Mouse (Mus musculus) telencephalon, adult 2 months (tissue): Measurements from ENCODE around the gene Retreg3.
A peak's percentile ranks its signal among the peaks of the same experiment; 100 is the strongest.
"Not testable (repeated sequence)": the region's sequence is repeated elsewhere in the genome, so short reads cannot be mapped to it uniquely, and the experiment has no call there.

Experiments
- DNase-seq: peaks from one replicate; pipeline ENCODE4 v3.0.0-alpha.2; 2011; ENCODE audit warnings: low read depth, low spot score

Gene Retreg3

DNA sequence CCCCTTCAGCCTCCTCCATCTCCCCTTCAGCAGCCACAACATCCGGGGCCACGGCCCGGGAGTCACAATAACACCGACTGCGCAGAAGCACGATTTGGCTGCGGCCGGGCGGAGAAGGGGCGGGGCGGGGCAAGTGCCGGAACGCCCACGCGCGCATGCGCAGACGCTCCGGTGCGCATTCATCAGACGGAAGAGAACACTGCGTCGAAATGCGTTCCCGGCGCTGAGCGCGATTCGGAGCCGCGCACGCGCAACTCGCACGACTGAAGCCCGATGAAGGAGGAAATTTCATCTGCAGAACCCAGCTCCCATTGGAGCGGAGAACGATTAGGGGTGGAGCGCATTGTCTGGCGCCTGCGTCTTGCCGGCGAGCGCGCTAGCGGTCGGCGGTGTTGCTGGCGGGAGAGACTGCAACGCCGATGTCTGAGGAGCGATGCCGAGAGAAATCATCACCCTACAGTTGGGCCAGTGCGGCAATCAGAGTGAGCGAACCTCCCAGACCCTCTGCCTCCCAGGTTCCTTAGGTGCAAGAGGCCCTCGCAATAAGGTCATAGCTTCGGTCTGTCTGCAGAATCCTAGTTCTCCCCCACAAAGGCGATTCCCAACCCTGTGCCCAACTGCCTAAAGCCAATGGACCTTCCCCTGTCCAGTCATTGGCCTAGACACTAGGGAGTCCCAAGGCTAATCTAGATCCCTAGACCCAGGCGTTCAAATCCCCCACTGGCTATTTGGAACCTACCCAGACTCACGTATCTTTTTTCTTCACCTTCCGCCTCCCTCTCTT, at the start of gene Retreg3, which contains the start of gene Tubg1:
Retreg3 (minus strand) TSS at position 133 of the 784 bp plus-strand sequence.
Tubg1 (plus strand) TSS at position 178 of the 784 bp plus-strand sequence.
- DNase-seq: peak; percentile 98

DNA sequence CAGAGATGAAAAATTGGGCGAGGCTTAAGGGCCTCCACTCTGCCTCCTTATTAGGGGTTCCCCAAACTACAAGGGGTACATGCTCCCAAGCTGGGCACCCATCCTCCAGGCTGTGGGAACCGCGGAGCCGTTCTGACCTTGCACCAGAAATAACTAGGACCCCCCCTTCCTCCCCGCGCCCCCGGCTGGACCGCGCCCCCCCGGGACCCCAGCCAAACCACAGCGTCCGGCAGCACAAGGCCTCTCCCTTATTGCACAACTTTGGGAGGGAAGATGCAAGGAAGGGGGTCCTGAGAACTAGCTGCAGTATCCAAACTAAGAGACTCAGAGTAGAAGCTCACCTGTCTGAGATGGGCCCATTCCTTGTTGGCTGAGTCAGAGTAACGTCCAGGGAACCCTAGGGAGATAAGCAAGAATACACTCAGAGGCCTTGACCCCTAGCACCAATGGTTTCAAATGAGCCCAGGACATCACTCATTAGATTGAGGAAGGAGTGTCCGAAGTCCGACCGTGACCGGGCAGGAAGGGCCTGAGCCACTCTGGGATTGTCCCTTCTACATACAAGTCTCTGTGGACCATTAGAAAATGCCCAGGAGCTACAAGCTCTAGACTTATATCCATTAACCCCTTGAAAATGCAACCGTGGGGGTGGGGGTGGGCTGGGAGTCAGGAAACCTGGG, 48.7 kb upstream of the Retreg3 start:
- DNase-seq: no peak

DNA sequence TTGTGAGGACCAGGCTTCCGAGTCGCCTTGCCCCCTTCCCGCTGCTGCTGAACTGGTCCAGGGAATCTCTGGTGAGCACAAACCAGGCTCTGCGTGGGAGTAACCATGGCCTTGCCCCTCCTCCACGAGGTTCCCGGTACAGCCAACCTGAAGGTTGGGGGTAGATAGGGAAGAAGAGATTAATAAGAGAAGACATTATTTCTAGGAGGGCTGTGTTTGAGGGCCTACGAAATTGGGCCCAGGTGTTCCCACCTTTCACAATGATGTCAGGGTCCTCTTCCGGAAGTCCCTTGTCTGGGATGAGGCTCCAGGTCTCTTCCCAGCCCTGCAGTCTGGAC, 48.2 kb upstream of the Retreg3 start:
- DNase-seq: no peak

DNA sequence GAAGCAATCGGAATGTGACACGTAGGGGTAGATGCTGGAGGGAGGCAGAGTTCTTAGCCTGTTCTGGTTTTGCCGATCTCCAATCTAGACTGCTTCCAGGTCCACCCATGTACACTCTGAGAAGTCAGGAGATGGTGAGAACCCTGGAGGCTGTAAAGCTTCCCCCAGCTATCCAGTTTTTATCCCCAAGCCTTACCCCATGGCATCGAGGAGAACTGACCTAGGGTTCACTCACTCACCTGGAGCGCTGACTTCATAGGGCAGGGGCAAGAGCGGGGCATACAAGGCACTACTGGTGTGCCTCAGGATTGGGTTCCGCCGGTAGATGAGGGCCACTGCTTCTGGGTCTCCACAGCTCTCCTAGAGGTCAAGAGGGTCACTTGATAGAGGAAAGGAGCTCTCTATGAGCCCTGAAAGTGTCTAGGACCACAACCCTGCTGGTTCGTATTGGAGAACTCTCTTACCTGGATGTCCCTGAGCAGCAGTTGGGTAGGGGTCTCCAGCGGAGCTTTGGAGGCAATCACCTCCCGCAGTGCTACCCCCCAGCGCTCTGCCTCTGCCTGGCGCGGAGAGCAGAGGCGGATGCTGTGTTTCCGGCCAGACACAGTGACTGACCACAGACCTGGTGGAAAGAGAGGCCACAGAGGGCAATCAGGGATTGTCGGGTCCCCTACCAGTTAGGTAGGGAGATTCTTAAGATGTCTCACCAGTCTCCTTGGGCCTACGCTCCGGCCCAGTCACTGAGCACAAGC, 47.7 kb upstream of the Retreg3 start:
- no peak for DNase-seq

DNA sequence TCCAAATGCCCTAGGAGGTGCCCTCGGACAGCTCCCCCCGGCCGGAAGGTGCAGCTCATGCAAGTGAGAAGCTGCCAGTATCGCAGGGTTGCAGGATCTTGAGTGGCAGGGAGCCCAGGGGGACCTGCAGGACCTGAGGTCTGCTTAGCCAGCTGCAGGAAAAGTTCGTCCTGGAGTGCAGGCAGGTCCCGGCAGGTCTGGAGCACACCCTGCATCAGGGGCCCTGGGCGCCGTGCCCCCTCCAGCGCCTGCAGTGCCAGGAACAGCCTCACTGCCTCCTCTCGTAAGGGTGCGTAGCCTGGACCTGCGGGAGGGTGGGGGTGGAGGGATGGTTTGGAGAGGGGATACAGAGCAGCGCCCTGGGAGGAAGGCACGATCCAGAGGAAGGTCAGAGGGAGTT, 46.7 kb upstream of the Retreg3 start:
- DNase-seq: no peak

DNA sequence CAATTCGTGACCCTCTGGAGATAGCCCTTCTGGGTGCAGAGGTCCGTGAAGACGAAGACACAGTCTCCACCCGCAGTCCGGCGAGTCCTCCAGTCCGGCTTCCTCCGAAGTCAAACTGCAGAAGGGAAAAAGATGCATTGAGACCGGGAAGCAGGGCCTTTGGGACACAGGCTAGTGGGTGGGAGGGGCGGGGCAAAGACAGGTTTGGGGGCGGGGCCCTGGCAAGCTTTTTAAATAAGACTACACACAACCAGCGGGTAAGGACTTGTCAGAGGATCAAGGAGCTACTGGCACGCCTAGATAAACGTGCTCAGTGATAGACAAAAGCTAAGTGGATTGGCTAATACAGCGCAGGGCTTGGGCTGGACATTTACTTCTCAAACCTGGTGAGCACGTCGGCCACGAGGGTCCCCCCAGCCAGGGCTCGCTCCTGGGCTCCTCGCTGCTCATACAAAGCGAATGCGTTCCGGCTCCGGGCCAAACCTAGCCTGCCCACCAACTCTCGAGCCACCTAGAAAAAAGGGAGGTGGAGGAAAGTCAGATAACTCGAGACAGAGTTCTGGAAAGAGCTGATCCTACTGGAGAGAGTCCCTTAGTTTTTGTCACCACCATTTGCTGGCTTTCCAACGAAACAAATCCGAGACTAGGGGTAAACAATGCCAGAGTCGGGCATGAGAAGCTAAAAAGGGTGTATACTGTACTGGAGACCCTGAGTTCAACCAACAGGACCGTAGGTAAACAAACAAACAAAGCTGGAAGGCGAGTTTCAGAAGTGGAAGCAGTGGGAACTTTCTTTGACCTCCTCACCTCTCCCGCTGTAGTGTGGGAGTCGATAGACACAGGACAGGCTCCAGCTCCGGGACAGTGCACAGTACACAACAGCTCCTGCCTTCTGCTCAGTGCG, 45.2 kb upstream of the Retreg3 start:
- no peak for DNase-seq

DNA sequence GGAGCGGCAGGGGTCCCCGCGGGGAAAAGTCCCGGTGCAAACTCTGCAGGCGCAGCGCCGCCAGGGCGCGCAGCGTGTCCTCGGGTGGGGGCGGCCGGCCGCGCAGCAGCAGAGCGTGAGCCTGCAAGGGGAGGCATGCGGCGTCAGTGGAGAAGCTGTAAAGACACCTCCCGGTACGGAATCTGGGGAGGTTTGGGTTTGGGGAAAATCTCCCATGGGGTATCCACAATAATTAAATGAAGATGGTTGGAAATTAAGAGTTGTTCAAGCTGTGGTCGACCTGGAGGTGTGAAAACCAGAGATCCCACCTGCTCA, 44.6 kb upstream of the Retreg3 start:
- DNase-seq: no peak

DNA sequence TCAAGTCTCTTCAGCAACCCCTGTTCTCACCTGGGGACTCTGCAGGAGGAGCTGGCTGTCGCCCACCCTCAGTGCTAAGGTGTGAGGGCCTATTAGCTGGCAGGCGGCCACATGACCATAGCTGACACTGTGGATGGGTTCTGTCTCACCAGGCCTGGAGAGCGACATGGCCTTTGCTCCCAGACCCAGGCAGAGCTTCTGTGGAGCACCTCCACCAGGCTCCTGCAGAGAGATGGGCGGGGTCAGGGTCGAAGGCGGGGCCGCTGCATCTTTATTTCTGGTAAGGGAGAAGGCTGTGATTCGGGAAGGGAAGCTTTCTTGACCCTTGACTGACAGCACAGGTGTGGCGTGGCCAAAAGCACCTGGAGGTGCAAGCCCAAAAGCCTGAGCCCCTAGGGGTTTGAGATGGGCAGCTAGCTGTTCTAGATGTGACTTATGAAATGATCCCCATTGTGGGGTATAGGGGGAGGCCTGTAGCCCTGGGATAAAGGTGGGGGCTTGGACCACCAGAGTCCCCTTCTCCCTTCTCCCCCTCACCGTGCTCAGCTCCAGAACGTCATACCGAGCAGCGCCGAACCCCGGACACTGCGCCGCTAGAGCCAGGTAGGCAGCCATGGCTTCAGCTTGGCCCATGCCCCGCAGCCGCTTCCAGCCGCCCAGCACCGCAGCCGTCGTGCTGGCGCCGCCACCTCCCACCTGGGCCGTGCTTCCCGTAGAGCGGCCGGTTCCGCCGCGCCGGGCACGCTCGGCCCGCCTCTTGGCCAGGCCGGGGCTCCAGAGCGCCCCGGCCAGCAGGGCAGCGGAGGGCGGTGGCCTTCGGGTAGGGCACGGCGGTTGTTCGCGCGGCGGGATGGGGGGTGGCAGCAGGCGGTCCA, 44.0 kb upstream of the Retreg3 start:
- DNase-seq: no peak

DNA sequence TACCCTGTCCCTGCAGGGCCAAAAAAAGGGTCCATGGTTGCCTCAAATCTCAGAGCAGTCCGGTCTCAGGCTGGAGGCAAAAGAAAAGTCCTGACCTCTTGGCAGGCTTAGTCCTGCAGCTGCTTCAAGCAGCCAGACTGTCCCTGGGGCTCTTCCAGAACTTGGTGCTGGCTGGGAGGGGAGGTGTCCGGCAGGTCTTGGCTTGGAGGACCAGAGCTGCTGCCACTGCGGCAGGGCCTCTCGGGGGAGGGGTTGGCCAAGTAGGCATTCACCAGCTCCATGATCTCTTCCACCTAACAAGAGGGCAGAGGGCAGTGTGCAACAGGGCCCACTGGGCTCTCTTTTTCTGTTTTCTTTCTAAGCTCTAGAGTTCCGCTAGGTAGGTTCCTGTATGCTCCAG, 43.1 kb upstream of the Retreg3 start:
- DNase-seq: no peak

DNA sequence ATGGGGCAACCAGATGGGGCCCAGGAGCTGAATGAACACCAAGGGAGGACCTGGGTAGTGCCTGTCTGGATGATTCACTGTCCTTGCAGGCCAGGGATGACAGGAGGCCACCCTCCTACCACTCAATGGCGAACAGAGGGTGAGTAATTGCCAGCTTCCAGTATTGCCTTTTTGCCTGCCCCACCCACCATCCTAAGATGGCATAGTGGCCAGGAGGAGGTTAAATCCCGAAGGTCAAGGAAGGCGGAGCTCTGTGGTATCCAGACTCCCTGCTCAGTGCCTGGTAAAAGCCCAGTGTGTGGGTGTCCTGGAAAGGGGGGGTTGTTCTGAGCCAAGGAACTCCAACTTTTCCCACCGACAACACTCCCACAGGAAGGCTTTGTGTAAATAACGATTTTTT, 42.6 kb upstream of the Retreg3 start:
- DNase-seq: no peak

DNA sequence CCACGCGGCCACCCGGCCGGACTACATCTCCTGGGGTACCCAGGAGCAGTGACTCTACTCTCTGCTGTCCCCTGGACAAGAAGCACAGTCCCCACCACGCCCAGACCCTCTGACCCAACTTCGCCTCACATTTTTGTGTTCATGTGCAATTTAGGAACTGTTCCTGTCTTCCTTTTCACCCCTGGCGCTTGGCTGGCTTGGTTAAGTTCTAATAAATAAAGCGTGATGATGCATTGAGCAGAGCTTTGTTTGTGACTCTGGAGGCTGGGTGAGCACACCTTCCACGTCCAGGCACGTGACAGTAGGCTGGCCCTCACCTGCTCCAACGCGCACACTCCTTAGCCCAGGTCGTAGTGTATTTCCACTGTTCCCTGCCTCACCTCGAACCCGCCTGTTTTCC, 41.9 kb upstream of the Retreg3 start:
- no peak for DNase-seq

DNA sequence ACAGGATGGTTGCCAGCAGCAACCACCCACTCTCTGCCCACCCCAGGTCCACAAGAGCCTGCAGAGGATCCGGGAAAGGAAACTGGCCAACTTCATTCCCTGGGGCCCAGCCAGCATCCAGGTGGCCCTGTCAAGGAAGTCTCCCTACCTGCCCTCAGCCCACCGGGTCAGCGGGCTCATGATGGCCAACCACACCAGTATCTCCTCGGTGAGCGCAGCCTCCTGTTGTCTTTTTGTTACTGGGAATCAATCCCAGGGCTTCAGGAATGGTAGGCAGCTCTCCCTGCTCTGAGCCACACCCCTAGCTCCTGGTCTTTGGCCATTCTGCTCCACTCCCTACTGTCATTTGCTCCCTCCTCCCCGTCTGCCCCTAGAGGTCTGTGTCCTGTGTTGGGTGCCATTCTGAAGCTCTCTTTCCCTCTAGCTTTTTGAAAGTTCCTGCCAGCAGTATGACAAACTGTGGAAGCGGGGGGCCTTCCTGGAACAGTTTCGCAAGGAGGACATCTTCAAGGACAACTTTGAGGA, 41.4 kb upstream of the Retreg3 start:
- not testable (repeated sequence) for DNase-seq

DNA sequence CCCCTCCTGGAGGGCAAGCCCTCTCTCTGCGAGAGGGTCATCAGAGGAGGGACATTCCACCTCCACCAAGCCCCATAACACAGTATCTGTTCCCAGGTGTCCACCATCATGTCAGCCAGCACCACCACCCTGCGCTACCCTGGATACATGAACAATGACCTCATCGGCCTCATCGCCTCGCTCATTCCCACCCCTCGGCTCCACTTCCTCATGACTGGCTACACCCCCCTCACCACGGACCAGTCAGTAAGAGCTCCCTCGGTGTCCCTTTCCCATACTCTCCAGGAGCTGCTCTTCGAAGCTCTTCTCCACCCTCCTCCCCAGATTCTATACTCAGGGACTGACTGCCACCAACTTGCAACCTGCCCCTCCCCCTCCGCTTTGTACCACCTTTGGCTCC, 40.5 kb upstream of the Retreg3 start:
- not testable (repeated sequence) for DNase-seq

DNA sequence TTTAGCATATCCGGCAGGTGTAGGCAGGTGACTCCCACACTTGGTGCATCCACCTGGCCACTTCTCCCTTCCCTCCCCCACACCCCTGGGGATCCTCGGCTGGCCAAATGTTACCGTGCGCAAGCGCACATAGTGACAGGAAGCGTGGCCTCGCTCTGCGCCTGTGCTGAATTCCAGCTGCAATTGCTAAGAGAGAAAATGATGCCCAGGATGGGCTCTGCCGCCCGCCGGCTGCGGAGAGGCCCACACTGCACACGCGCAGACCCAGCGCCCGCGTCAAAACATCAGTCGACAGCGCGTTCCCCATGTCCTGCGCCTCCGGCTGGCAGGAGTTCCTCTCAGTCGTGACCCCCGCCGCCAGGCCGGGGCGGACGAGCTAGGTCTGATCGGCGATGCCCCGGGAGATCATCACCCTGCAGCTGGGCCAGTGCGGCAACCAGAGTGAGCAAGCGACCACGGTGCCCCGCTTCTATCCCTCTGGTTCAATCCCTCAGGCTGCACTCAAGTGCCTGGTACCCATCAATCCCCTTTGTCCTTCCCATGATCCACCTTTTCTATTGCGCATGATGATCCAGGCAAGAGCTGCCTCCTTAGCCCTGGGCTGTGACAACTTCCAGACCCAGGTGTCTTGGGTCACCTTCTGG, 36.2 kb upstream of the Retreg3 start, which contains the start of gene Tubg2:
Tubg2 (plus strand) TSS at position 180 of the 644 bp plus-strand sequence.
- DNase-seq: peak; percentile 81

DNA sequence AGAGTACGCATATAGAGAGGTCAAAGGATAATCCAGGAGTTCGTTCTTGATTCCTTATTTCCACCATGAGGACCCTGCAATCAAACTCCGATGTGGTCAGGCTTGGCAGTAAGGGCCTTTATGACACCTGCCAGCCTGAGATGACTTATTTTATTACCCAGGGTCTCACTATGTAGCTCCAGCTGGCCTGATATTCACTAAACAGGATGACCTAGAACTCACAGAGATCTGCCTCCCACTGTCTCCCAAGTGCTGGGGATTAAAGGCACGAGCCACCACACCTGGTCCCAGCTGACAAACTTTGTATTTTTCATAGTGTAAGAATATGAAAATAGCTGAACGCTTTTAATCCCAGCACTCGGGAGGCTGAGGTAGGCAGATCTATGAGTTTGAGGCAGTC, 35.5 kb upstream of the Retreg3 start:
- DNase-seq: no peak

DNA sequence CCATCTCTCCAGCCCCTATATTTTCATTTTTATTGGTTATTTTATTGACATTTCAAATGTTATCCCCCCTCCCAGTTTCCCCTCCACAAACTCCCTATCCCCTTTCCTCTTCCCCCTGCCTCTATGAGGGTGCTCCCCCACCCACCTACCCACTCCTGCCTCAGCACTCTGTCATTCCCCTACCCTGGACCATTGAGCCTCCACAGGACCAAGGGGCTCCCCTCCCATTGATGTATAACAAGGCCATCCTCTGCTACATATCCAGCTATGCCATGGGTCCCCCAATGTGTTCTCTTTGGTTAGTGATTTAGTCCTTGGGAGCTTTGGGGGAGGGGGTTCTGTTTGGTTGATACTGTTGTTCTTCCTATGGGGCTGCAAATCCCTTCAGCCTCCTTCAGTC, 35.0 kb upstream of the Retreg3 start:
- DNase-seq: no peak

DNA sequence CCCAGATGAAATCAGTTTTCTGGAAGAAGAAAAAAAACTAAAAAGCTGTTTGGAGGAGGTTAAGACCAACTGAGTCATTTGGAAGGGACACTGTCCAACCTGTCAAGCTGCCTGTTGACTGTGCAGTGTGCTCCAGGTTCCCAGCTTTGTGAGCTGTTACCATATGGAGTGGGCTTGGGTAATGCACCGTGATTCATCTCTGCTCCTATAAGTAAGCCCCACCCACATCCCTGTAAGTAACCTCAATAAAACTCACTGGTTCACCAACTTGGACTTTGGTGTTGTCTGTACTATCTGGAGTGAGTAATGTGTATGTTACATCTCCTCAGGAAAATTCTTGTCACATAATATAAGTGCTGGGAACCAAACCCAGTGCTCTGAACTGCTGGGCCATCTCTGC, 33.1 kb upstream of the Retreg3 start:
- DNase-seq: no peak

DNA sequence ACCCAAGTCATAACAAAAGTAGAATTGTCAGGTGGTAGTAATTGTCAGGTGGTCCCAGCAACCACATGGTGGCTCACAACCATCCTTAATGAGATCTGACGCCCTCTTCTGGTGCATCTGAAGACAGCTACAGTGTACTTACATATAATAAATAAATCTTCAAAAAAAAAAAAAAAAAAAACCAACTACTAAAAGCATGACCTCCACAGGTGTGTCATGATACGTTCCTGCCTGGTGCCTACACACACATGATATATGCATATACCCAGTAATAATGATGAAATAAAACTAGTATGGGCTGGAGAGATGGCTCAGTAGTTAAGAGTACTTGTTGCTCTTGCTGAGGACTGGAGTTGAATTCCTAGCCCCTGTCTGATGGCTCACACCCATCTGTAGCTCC, 31.4 kb upstream of the Retreg3 start:
- DNase-seq: no peak

DNA sequence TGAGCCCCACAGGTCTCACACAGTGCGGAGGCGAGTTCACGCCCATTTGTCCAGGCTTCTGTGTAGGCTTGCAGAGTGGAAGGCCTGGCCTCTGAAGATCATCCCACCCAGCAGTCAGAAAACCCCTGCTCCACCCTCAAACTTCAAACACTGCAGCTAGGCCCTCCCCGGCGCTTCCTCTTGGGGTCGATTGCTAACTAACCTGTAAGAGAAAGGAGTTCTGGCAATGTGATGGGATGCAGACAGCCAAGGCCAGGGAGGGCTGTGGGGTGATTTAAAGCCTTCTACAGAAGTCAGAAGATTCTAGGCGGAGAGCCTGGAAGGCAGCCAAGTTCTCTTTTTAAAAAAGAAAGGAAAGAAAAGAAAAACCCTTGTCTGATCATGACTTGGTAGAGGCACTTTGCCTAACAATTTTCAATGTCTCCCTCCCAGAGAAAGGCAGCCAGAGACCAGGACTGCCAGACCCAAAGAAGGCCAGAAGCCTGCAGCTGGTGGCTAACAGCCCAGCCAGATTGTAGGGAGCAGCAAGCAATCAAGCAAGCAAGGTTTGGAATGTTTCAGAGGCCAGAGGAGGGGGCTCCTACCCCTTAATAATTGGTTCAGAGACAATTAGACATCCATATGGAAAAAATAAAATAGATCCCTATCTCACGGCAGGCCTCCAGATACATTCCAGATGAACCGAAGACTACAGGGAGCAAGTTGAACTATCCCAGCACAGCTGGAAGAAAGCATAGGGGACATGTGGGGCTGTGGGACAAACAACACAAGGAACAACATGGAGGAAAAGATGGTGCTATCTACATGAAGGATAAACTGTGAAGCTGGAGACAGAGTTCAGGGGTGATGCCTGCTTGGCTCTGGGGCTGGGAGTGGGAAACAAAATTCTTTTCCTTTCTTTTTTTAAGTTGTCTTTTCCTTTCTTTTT, 29.7 kb upstream of the Retreg3 start:
- DNase-seq: no peak
